Mouse (Mus musculus) kidney, adult 2 months (tissue): ENCODE measurements around the gene Pdxk. TPM values are rescaled to one million over a fixed set of nuclear protein-coding genes. Genes with fewer than 3 reads are reported as not detected.

ENCODE experiments used
- DNase-seq: peaks from one replicate; pipeline ENCODE4 v3.0.0; 2021
- H3K27ac ChIP-seq: fragments of 200-500 bp; 2 replicates; pipeline ENCODE4 v1.5.1; 2012; ENCODE audit warnings: low read depth, low read length, control low read depth, inconsistent platforms; ENCODE audit not compliant: insufficient read depth
- H3K27me3 ChIP-seq: fragments of 200-500 bp; replicated peaks from 2 replicates; pipeline ENCODE4 v1.6.1; 2012; ENCODE audit warnings: mild to moderate bottlenecking, moderate library complexity, low read length, inconsistent platforms; ENCODE audit not compliant: control insufficient read depth, insufficient read depth
- H3K36me3 ChIP-seq: fragments of 200-500 bp; 2 replicates; pipeline ENCODE4 v1.6.1; 2012; ENCODE audit warnings: mild to moderate bottlenecking, moderate library complexity, low read length, inconsistent platforms; ENCODE audit not compliant: control insufficient read depth, insufficient read depth
- H3K4me1 ChIP-seq: fragments of 200-500 bp; 2 replicates; pipeline ENCODE4 v1.6.1; 2011; ENCODE audit warnings: low read length; ENCODE audit not compliant: control insufficient read depth, insufficient read depth
- H3K4me3 ChIP-seq: fragments of 200-500 bp; 2 replicates; pipeline ENCODE4 v1.5.1; 2011; ENCODE audit warnings: mild to moderate bottlenecking, low read depth, low read length, control low read depth; ENCODE audit not compliant: insufficient read depth
- CTCF ChIP-seq: fragments of 200-500 bp; conservative IDR thresholded peaks from 2 replicates; pipeline ENCODE4 v1.5.1; 2011; ENCODE audit warnings: low read depth, mild to moderate bottlenecking, control low read depth, low read length, moderate library complexity, mixed read lengths; ENCODE audit not compliant: insufficient read depth, insufficient read length
- POLR2A ChIP-seq: fragments of 200-500 bp; IDR thresholded peaks from one replicate; pipeline ENCODE4 v1.6.1; 2011; ENCODE audit warnings: low read depth, low read length, control low read depth
- WGBS: fragments of 180-500 bp; shearing (Covaris S2); methylation state at CpG from one replicate; pipeline ENCODE4 v1.1.7; 2018; 5-methylcytosine and 5-hydroxymethylcytosine counted together
- polyA plus RNA-seq: library from polyadenylated mRNA; depleted of rRNA; stranded (reverse); fragments of >200 nt; gene quantifications from 2 replicates; pipeline ENCODE4 v1.2.3, GENCODE M21; 2012

Gene Pdxk
- polyA plus RNA-seq, 1 experiment: 107 TPM

GRCm38 (mm10) chr10:78406152-78406551 is 58.6 kb downstream of the Pdxk start:
- Histone ChIP-seq H3K4me3 (no peak overlapping the region), H3K4me1 (no peaks in the 10 kb centered on the region), H3K27ac (no peak overlapping the region), H3K27me3 (no peaks in the 10 kb centered on the region), H3K36me3 (peaks cover 2% of the 10 kb centered on the region; the same call in 1 of the 2 replicates)
- no peak for DNase-seq
- TF ChIP-seq CTCF: no peak
- no peak for TF ChIP-seq POLR2A
- 86% methylated on average over 6 of the region's 6 CpGs for WGBS

- 93% methylated on average over 14 of the region's 14 CpGs for WGBS
- DNase-seq: no peak
- TF ChIP-seq CTCF (no peak), POLR2A (no peak)
- Histone ChIP-seq H3K27ac (no peak overlapping the region), H3K36me3 (peaks cover 2% of the 10 kb centered on the region; the same call in 1 of the 2 replicates), H3K27me3 (no peaks in the 10 kb centered on the region), H3K4me1 (no peaks in the 10 kb centered on the region; the same call in 1 of the 2 replicates), H3K4me3 (no peak overlapping the region)
Observed at GRCm38 (mm10) chr10:78402301-78402922, 62.4 kb downstream of the Pdxk start.

GRCm38 (mm10) chr10:78401127-78401526 is 63.6 kb downstream of the Pdxk start:
- Histone ChIP-seq H3K27ac (no peak overlapping the region), H3K4me3 (no peak overlapping the region), H3K27me3 (no peaks in the 10 kb centered on the region), H3K4me1 (no peaks in the 10 kb centered on the region; the same call in 1 of the 2 replicates), H3K36me3 (peaks cover under 1% of the 10 kb centered on the region; the same call in 1 of the 2 replicates)
- WGBS: 53% methylated on average over 2 of the region's 2 CpGs
- DNase-seq: peak; percentile 44
- TF ChIP-seq CTCF (no peak), POLR2A (no peak)

GRCm38 (mm10) chr10:78399090-78399657 is 65.6 kb downstream of the Pdxk start:
- H3K27me3 ChIP-seq: no peaks in the 10 kb centered on the region
- no peak overlapping the region for H3K27ac ChIP-seq
- H3K36me3 ChIP-seq: no peaks in the 10 kb centered on the region; the same call in 1 of the 2 replicates
- DNase-seq: peak; percentile 64
- WGBS: 40% methylated on average over 17 of the region's 17 CpGs
- TF ChIP-seq CTCF (no peak), POLR2A (no peak)
- H3K4me3 ChIP-seq: no peak overlapping the region
- no peaks in the 10 kb centered on the region; the same call in 1 of the 2 replicates for H3K4me1 ChIP-seq

GRCm38 (mm10) chr10:78396625-78396885 is 68.2 kb downstream of the Pdxk start:
- no peak overlapping the region for H3K27ac ChIP-seq
- H3K4me3 ChIP-seq: no peak overlapping the region
- WGBS: 49% methylated on average over 4 of the region's 4 CpGs
- no peaks in the 10 kb centered on the region for H3K36me3 ChIP-seq
- no peak for DNase-seq
- TF ChIP-seq POLR2A: no peak
- TF ChIP-seq CTCF: no peak
- H3K4me1 ChIP-seq: peaks cover 2% of the 10 kb centered on the region; the same call in 1 of the 2 replicates
- no peaks in the 10 kb centered on the region for H3K27me3 ChIP-seq

- peaks cover 2% of the 10 kb centered on the region; the same call in 1 of the 2 replicates for H3K4me1 ChIP-seq
- H3K4me3 ChIP-seq: no peak overlapping the region
- DNase-seq: peak; percentile 92
- no peaks in the 10 kb centered on the region for H3K36me3 ChIP-seq
- H3K27ac ChIP-seq: no peak overlapping the region
- no peaks in the 10 kb centered on the region for H3K27me3 ChIP-seq
- TF ChIP-seq POLR2A (no peak), CTCF (peak; percentile 78)
- WGBS: 12% methylated on average over 17 of the region's 17 CpGs
Observed at GRCm38 (mm10) chr10:78395819-78396624, 68.8 kb downstream of the Pdxk start.

GRCm38 (mm10) chr10:78395377-78395776 is 69.4 kb downstream of the Pdxk start:
- 94% methylated on average over 3 of the region's 3 CpGs for WGBS
- TF ChIP-seq CTCF (no peak), POLR2A (no peak)
- Histone ChIP-seq H3K4me1 (peaks cover 2% of the 10 kb centered on the region; the same call in 1 of the 2 replicates), H3K36me3 (no peaks in the 10 kb centered on the region), H3K4me3 (no peak overlapping the region), H3K27ac (no peak overlapping the region), H3K27me3 (no peaks in the 10 kb centered on the region)
- no peak for DNase-seq
